Mouse (Mus musculus): Measurements from ENCODE around the gene Cd164. TPM values are rescaled to one million over a fixed set of nuclear protein-coding genes. Genes with fewer than 3 reads are reported as not detected.

Gene Cd164
- polyA plus RNA-seq, 1 experiment from 2014 or later = 185 TPM

DNA sequence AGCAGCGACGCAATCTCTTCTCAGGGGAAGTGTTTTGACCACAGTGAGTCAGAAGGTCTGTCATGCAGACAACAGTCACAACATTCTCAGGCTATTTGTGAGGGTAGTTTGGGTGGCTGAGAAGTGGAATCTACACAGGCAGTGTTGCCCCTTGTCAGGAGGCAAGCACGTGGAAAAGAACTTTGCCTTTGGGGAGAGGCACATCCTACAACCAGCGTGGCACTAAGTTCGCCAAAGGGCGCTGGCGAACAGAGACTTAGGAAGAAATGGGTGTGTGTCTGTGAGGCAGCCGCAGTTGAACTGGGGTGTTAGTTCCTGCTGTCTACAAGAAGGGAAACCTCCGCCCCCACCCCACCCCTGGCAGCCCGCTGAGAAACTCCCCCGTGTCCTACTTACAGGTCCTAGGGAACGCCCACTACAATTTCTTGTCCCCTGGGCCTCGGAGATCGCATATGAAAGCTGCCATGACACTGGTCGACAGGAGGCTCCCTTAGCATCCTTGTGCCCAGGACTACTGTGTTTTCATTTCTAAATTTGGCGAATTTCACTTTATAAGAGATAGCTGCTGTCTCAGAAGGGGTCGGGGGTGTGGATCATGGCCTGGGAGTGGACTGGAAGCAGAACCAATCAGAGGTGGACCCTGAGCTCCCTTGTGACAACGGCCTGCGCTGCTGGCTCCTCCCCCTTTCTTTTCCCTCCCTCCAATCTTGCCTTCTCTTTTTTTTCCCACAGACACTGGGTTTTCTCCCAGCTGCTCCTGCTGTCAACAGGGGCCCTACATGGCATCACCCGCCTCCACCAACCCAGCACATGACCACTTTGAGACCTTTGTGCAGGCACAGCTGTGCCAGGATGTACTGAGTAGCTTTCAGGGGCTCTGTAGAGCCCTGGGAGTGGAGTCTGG is 41.7 kb upstream of the Cd164 start:
- Histone ChIP-seq H3K36me3 (ENCODE audit: control insufficient read depth, insufficient read depth, low read length) (peaks cover 13% of the 10 kb centered on the region), H3K27me3 (ENCODE audit: control insufficient read depth, insufficient read depth, low read depth, low read length) (no peaks in the 10 kb centered on the region), H3K9me3 (ENCODE audit: control insufficient read depth, low read length) (no peaks in the 10 kb centered on the region), H3K9ac (ENCODE audit: low read length) (peak overlapping the region; percentile 76), H3K4me2 (ENCODE audit: low read depth, low read length) (peak overlapping the region; percentile 76), H3K4me1 (replicated peaks; ENCODE audit: control insufficient read depth, insufficient read depth, low read length) (peaks cover 33% of the 10 kb centered on the region), H3K4me3 (ENCODE audit: low read length) (peak overlapping the region; percentile 66), H3K27ac (ENCODE audit: low read length) (peak overlapping the region; percentile 92)
- ATAC-seq (ENCODE audit: low read depth) = peak; percentile 84
- WGBS = 4% methylated on average over 20 of the region's 20 CpGs

- Histone ChIP-seq H3K4me3 (ENCODE audit: low read length) (no peak overlapping the region), H3K27me3 (ENCODE audit: control insufficient read depth, insufficient read depth, low read depth, low read length) (no peaks in the 10 kb centered on the region), H3K4me2 (ENCODE audit: low read depth, low read length) (no peak overlapping the region), H3K9me3 (ENCODE audit: control insufficient read depth, low read length) (no peaks in the 10 kb centered on the region), H3K9ac (ENCODE audit: low read length) (no peak overlapping the region), H3K36me3 (ENCODE audit: control insufficient read depth, insufficient read depth, low read length) (peaks cover 20% of the 10 kb centered on the region), H3K27ac (ENCODE audit: low read length) (no peak overlapping the region), H3K4me1 (replicated peaks; ENCODE audit: control insufficient read depth, insufficient read depth, low read length) (peaks cover 22% of the 10 kb centered on the region)
- WGBS = 69% methylated on average over 3 of the region's 3 CpGs
- no peak for ATAC-seq (ENCODE audit: low read depth)
These were observed 39.3 kb upstream of the Cd164 start for GRCm38 (mm10) chr10:41479961-41480360.

- 62% methylated on average over 33 of the region's 33 CpGs for WGBS
- Histone ChIP-seq H3K4me1 (replicated peaks; ENCODE audit: control insufficient read depth, insufficient read depth, low read length) (peaks cover 14% of the 10 kb centered on the region), H3K4me3 (ENCODE audit: low read length) (no peak overlapping the region), H3K9me3 (ENCODE audit: control insufficient read depth, low read length) (no peaks in the 10 kb centered on the region), H3K27ac (ENCODE audit: low read length) (no peak overlapping the region), H3K4me2 (ENCODE audit: low read depth, low read length) (no peak overlapping the region), H3K9ac (ENCODE audit: low read length) (no peak overlapping the region), H3K27me3 (ENCODE audit: control insufficient read depth, insufficient read depth, low read depth, low read length) (no peaks in the 10 kb centered on the region), H3K36me3 (ENCODE audit: control insufficient read depth, insufficient read depth, low read length) (peaks cover 25% of the 10 kb centered on the region)
- ATAC-seq (ENCODE audit: low read depth) = no peak
These were observed 38.0 kb upstream of the Cd164 start for GRCm38 (mm10) chr10:41480938-41481880.

DNA sequence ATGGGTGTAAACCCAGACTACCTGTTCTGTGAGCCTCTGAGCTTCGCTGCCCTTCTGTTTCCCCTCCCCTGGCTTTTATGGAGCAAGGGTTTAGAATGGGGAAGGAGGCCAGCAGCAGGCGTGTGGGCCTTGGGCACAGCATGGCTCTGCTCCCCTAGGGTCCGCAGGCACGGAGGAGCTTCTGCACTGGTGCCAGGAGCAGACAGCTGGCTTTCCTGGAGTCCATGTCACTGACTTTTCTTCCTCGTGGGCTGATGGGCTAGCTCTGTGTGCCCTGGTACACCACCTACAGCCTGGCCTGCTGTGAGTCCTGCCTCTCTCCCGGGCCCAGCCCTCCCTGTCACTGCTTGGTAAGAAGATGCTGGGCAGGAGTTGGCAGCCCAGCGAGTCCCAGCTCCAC is 36.8 kb upstream of the Cd164 start:
- peaks cover 36% of the 10 kb centered on the region for H3K36me3 ChIP-seq (ENCODE audit: control insufficient read depth, insufficient read depth, low read length)
- WGBS = 83% methylated on average over 7 of the region's 7 CpGs
- no peak overlapping the region for H3K27ac ChIP-seq (ENCODE audit: low read length)

DNA sequence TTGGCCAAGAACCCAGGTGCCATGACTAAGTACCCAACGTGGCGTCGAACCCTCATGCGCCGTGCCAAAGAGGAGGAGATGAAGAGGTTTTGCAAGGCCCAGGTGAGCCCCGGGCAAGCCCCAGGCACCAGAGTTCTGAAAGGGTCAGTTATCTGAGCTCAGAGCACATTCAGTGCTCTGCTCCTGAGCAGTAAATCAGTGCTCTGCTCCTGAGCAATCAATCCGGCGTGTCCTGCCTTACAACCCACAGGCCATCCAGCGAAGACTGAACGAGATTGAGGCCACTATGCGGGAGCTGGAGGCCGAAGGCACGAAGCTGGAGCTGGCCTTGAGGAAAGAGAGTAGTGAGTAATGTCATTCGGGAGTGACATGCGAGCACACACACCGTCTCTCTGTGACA is 33.4 kb upstream of the Cd164 start:
- Histone ChIP-seq H3K27me3 (ENCODE audit: control insufficient read depth, insufficient read depth, low read depth, low read length) (no peaks in the 10 kb centered on the region), H3K4me3 (ENCODE audit: low read length) (no peak overlapping the region), H3K36me3 (ENCODE audit: control insufficient read depth, insufficient read depth, low read length) (peaks cover 33% of the 10 kb centered on the region), H3K4me2 (ENCODE audit: low read depth, low read length) (no peak overlapping the region), H3K9me3 (ENCODE audit: control insufficient read depth, low read length) (no peaks in the 10 kb centered on the region), H3K27ac (ENCODE audit: low read length) (no peak overlapping the region), H3K9ac (ENCODE audit: low read length) (no peak overlapping the region), H3K4me1 (replicated peaks; ENCODE audit: control insufficient read depth, insufficient read depth, low read length) (peaks cover 17% of the 10 kb centered on the region)
- 91% methylated on average over 16 of the region's 16 CpGs for WGBS
- ATAC-seq (ENCODE audit: low read depth) = no peak

More for the DNA sequence above, 36.8 kb upstream of the Cd164 start:
- no peak for ATAC-seq (ENCODE audit: low read depth)
- peaks cover 10% of the 10 kb centered on the region for H3K4me1 ChIP-seq (replicated peaks; ENCODE audit: control insufficient read depth, insufficient read depth, low read length)
- H3K4me2 ChIP-seq (ENCODE audit: low read depth, low read length) = no peak overlapping the region
- no peak overlapping the region for H3K9ac ChIP-seq (ENCODE audit: low read length)
- H3K9me3 ChIP-seq (ENCODE audit: control insufficient read depth, low read length) = no peaks in the 10 kb centered on the region
- H3K27me3 ChIP-seq (ENCODE audit: control insufficient read depth, insufficient read depth, low read depth, low read length) = no peaks in the 10 kb centered on the region
- no peak overlapping the region for H3K4me3 ChIP-seq (ENCODE audit: low read length)

DNA sequence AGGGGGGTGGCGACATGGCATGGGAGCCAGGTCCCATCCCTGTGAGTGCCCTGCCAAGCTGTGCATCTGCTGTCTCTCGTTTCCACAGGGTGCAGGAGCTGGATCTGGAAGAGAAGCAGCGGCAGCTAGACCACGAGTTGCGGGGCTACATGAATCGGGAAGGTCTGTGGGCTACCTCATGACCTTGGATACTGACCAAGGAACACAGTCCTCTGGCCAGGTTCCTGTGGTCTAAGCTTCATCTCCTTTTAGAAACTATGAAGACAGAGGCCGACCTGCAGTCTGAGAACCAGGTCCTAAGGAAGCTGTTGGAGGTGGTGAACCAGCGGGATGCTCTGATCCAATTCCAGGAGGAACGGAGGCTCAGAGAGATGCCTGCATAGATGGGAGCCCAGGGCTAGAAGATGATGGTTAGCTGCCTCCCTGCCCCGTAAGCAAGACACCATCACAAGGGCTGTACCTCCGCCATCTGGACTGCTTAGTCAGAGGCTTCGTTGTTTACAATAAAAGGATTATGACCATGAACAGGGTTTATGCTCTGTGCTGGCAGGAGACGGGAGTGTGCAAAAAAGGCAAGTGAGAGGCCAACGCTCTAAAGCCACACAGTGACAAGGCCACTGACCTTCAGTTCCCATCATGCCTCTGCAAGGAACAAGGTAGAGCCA is 32.6 kb upstream of the Cd164 start:
- H3K36me3 ChIP-seq (ENCODE audit: control insufficient read depth, insufficient read depth, low read length) = peaks cover 33% of the 10 kb centered on the region
- no peak overlapping the region for H3K4me3 ChIP-seq (ENCODE audit: low read length)
- no peak overlapping the region for H3K4me2 ChIP-seq (ENCODE audit: low read depth, low read length)
- 78% methylated on average over 14 of the region's 14 CpGs for WGBS
- no peak for ATAC-seq (ENCODE audit: low read depth)
- H3K9me3 ChIP-seq (ENCODE audit: control insufficient read depth, low read length) = no peaks in the 10 kb centered on the region
- peaks cover 17% of the 10 kb centered on the region for H3K4me1 ChIP-seq (replicated peaks; ENCODE audit: control insufficient read depth, insufficient read depth, low read length)
- no peaks in the 10 kb centered on the region for H3K27me3 ChIP-seq (ENCODE audit: control insufficient read depth, insufficient read depth, low read depth, low read length)
- no peak overlapping the region for H3K27ac ChIP-seq (ENCODE audit: low read length)
- H3K9ac ChIP-seq (ENCODE audit: low read length) = no peak overlapping the region

GRCm38 (mm10) chr10:41488877-41489276 is 30.3 kb upstream of the Cd164 start:
- Histone ChIP-seq H3K4me2 (ENCODE audit: low read depth, low read length) (peak overlapping the region; percentile 100), H3K27me3 (ENCODE audit: control insufficient read depth, insufficient read depth, low read depth, low read length) (no peaks in the 10 kb centered on the region), H3K9ac (ENCODE audit: low read length) (peak overlapping the region; percentile 82)

DNA sequence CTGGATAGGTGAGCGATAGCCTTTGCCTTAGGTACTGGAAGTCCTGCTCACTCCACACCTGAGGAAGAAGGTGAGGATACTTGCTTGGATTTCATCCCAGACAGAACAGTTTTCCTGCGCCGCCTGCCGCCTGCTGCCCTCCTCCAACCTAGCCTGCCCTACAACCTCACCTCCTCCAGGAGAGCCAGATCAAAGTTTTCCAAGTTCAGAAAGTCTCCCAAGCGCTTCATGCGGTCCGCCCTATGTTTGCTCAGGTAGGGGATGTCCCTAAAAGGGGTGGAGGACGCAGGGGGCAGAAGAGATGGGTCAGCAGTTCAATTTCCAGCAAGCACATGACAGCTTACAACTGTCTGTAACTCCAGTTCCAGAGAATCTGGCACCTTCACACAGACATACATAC is 29.9 kb upstream of the Cd164 start:
- Histone ChIP-seq H3K4me3 (ENCODE audit: low read length) (peak overlapping the region; percentile 77), H3K9me3 (ENCODE audit: control insufficient read depth, low read length) (no peaks in the 10 kb centered on the region), H3K9ac (ENCODE audit: low read length) (peak overlapping the region; percentile 82), H3K36me3 (ENCODE audit: control insufficient read depth, insufficient read depth, low read length) (peaks cover 25% of the 10 kb centered on the region), H3K27ac (ENCODE audit: low read length) (peak overlapping the region; percentile 88; the same call in 1 of the 2 replicates), H3K4me1 (replicated peaks; ENCODE audit: control insufficient read depth, insufficient read depth, low read length) (peaks cover 17% of the 10 kb centered on the region), H3K4me2 (ENCODE audit: low read depth, low read length) (peak overlapping the region; percentile 100), H3K27me3 (ENCODE audit: control insufficient read depth, insufficient read depth, low read depth, low read length) (no peaks in the 10 kb centered on the region)
- ATAC-seq (ENCODE audit: low read depth) = 0 out of 2 replicates have a peak, but pooled peaks have one; percentile 2
- WGBS = 18% methylated on average over 8 of the region's 8 CpGs

More at GRCm38 (mm10) chr10:41488877-41489276, 30.3 kb upstream of the Cd164 start:
- ATAC-seq (ENCODE audit: low read depth) = no peak
- WGBS = 18% methylated on average over 7 of the region's 7 CpGs
- Histone ChIP-seq H3K9me3 (ENCODE audit: control insufficient read depth, low read length) (no peaks in the 10 kb centered on the region), H3K4me1 (replicated peaks; ENCODE audit: control insufficient read depth, insufficient read depth, low read length) (peaks cover 17% of the 10 kb centered on the region), H3K36me3 (ENCODE audit: control insufficient read depth, insufficient read depth, low read length) (peaks cover 25% of the 10 kb centered on the region), H3K4me3 (ENCODE audit: low read length) (peak overlapping the region; percentile 77), H3K27ac (ENCODE audit: low read length) (peak overlapping the region; percentile 88; the same call in 1 of the 2 replicates)
